Mouse (Mus musculus) embryonic facial prominence, embryonic 14.5 days (tissue): ENCODE measurements around the gene Krtap20-2. TPM values are rescaled to one million over a fixed set of nuclear protein-coding genes. Genes with fewer than 3 reads are reported as not detected.
"Not testable (repeated sequence)": the region's sequence is repeated elsewhere in the genome, so short reads cannot be mapped to it uniquely, and the experiment has no call there.

ENCODE experiments used
- ATAC-seq: fragments of 200-750 bp; cut with Nextera tagmentation; 2 replicates; pipeline ENCODE4 v1.8.0; 2017; ENCODE audit warnings: low read depth, moderate number of reproducible peaks, moderate TSS enrichment
- DNase-seq: peaks from one replicate; pipeline ENCODE4 v3.0.0-alpha.2; 2015; ENCODE audit warnings: low spot score
- H3K27ac ChIP-seq: fragments of 300-500 bp; sonication (generic); replicated peaks from 2 replicates; pipeline ENCODE4 v1.5.1; 2014; ENCODE audit warnings: low read depth, mild to moderate bottlenecking, low read length, moderate library complexity
- H3K27me3 ChIP-seq: fragments of 300-500 bp; sonication (generic); replicated peaks from 2 replicates; pipeline ENCODE4 v1.6.1; 2014; ENCODE audit warnings: low read length; ENCODE audit not compliant: control insufficient read depth, insufficient read depth
- H3K36me3 ChIP-seq: fragments of 300-500 bp; sonication (generic); 2 replicates; pipeline ENCODE4 v1.6.1; 2014; ENCODE audit warnings: low read length, mixed read lengths; ENCODE audit not compliant: control insufficient read depth, insufficient read depth
- H3K4me1 ChIP-seq: fragments of 300-500 bp; sonication (generic); 2 replicates; pipeline ENCODE4 v1.6.1; 2014; ENCODE audit warnings: antibody characterized with exemption, low read length; ENCODE audit not compliant: control insufficient read depth, insufficient read depth
- H3K4me2 ChIP-seq: fragments of 300-500 bp; sonication (generic); 2 replicates; pipeline ENCODE4 v1.6.1; 2014; ENCODE audit warnings: low read depth, mild to moderate bottlenecking, low read length, moderate library complexity, mixed read lengths
- H3K4me3 ChIP-seq: fragments of 300-500 bp; sonication (generic); 2 replicates; pipeline ENCODE4 v1.5.1; 2014; ENCODE audit warnings: low read depth, mild to moderate bottlenecking, low read length
- H3K9ac ChIP-seq: fragments of 300-500 bp; sonication (generic); 2 replicates; pipeline ENCODE4 v1.6.1; 2014; ENCODE audit warnings: low read depth, mild to moderate bottlenecking, low read length, moderate library complexity, mixed read lengths
- H3K9me3 ChIP-seq: fragments of 300-500 bp; sonication (generic); 2 replicates; pipeline ENCODE4 v1.6.1; 2016; ENCODE audit warnings: low read length; ENCODE audit not compliant: control insufficient read depth
- WGBS: fragments of 180-500 bp; shearing (Covaris S2); extraction: QIAGEN DNeasy Blood & Tissue Kit; methylation state at CpG from one replicate; pipeline ENCODE4 v1.1.7; 2014; 5-methylcytosine and 5-hydroxymethylcytosine counted together
- polyA plus RNA-seq: library from polyadenylated mRNA; unstranded; fragments of >200 nt; fragmentation: Nextera tagmentation; extraction: Ambion mirVana; gene quantifications from 2 replicates; pipeline ENCODE4 v1.2.1, GENCODE M21; 2014

Gene Krtap20-2
- polyA plus RNA-seq, result not detected in 2 replicates

DNA sequence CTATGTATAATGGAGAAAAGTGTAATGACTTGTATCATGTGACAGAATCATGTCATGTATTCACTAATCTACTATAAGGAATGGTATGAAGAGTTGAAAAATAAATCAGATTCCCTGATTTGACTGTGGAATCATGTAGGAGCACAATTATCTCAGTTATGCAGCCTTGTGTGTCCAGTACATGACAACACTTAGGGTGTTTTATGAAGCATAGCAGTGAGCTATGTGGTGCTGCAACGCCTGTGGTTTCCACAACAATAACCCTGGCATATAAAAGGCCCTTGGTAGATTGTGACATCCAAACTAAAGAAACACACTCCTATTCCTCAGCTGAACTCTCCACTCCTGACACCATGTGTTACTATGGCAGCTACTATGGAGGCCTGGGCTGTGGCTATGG is at the start of gene Krtap20-2:
Gene Krtap20-2, plus strand, starts transcription at position 301 of the 400 bp plus-strand sequence.
- H3K4me3 ChIP-seq, result no peak within 1 kb of the TSS
- H3K9me3 ChIP-seq, result no peaks in the 10 kb centered on the region
- ATAC-seq (no peak), DNase-seq (no peak)
- H3K4me2 ChIP-seq, result no peak within 1 kb of the TSS
- no peaks in the 10 kb centered on the region for H3K4me1 ChIP-seq
- H3K27me3 ChIP-seq, result no peaks in the 10 kb centered on the region
- no peaks in the 10 kb centered on the region for H3K36me3 ChIP-seq
- no peak within 1 kb of the TSS for H3K27ac ChIP-seq
- 70% methylated on average over 1 of the region's 1 CpGs for WGBS
- no peak within 1 kb of the TSS for H3K9ac ChIP-seq

DNA sequence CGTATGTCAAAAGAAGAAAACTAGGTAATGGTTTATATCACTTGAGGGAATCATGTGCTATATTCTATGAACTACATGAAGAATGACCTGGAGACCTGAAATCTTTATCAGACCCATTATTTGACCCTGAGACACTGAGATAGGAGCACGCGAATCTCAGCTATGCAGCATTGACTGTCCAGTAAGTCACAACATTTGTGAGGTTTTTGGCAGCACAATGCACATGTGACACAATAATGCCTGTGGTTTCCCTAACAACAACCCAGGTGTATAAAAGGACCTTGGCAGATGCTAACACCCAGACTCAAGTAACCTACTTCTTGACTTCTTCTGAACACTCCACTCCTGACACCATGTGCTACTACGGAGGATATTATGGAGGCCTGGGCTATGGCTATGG is 48.0 kb upstream of the Krtap20-2 start, which contains the start of gene Gm9789:
Gene Gm9789, plus strand, starts transcription at position 301 of the 400 bp plus-strand sequence.
- Histone ChIP-seq H3K4me1 (no peaks in the 10 kb centered on the region), H3K27ac (no peak within 1 kb of the TSS), H3K9me3 (no peaks in the 10 kb centered on the region), H3K4me2 (no peak within 1 kb of the TSS), H3K27me3 (no peaks in the 10 kb centered on the region), H3K36me3 (no peaks in the 10 kb centered on the region), H3K4me3 (no peak within 1 kb of the TSS), H3K9ac (no peak within 1 kb of the TSS)
- 89% methylated on average over 4 of the region's 4 CpGs for WGBS
- no peak for ATAC-seq
- no peak for DNase-seq

DNA sequence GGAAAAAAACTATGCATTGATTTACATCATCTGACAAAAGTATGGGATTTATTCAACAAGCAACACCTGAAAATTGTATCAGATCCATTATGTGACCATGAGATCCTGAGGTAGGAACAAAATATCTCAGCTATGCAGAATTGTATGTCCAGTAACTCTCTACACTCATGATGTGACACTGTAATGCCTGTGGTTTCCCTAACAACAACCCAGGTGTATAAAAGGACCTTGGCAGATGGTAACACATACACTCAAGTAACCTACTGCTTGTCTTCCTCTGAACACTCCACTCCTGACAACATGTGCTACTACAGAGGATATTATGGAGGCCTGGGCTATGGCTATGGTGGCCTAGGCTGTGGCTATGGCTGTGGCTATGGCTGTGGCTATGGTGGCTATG is 36.5 kb upstream of the Krtap20-2 start, which contains the start of gene Gm7735:
Gene Gm7735, plus strand, starts transcription at position 301 of the 400 bp plus-strand sequence.
- H3K9ac ChIP-seq, H3K4me3 ChIP-seq, H3K4me1 ChIP-seq, H3K4me2 ChIP-seq, ATAC-seq, DNase-seq, H3K9me3 ChIP-seq, H3K36me3 ChIP-seq, H3K27ac ChIP-seq, H3K27me3 ChIP-seq: not testable (repeated sequence)

DNA sequence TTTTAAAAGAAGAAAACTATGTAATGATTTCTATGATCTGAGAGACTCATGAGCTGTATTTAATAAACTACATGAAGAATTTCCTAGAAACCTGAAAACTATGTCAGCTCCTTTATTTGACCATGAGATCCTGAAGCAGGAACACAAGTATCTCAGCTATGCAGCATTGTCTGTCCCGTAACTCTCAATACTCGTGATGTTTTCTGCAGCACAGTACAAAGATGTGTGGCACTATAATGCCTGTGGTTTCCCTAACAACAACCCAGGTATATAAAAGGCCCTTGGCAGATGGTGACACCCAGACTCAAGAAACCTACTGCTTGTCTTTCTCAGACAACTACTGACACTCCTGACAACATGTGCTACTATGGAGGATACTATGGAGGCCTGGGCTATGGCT is 31.2 kb upstream of the Krtap20-2 start, which contains the start of gene 1110057P08Rik:
Gene 1110057P08Rik, plus strand, starts transcription at position 301 of the 400 bp plus-strand sequence.
- Histone ChIP-seq H3K36me3 (no peaks in the 10 kb centered on the region), H3K4me1 (no peaks in the 10 kb centered on the region), H3K9ac (no peak within 1 kb of the TSS), H3K27ac (no peak within 1 kb of the TSS), H3K4me2 (no peak within 1 kb of the TSS), H3K27me3 (no peaks in the 10 kb centered on the region), H3K4me3 (no peak within 1 kb of the TSS), H3K9me3 (no peaks in the 10 kb centered on the region)
- 80% methylated on average over 2 of the region's 2 CpGs for WGBS
- DNase-seq (no peak), ATAC-seq (no peak)

DNA sequence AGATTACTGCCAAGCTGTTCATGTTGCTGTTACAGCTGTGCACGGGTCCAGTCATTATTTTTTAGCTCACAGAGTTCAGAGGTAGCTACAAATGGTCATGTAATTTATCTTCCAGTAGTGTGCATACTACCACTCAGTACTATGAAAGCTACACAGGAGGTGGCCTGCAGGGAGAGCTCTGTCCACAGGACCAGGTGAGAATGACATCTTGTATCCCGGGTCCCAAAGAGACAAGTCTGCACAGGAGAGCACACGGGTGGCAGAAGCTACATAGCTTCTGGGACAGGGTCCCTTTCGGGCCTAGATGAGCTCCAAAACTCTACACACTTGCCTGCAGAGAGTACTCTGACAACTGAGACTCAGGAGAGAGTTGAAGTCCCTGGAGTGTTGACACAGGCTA is 17.0 kb upstream of the Krtap20-2 start:
- Histone ChIP-seq H3K4me2 (no peak overlapping the region), H3K36me3 (no peaks in the 10 kb centered on the region), H3K4me1 (no peaks in the 10 kb centered on the region), H3K9me3 (no peaks in the 10 kb centered on the region), H3K27ac (no peak overlapping the region), H3K4me3 (no peak overlapping the region), H3K27me3 (no peaks in the 10 kb centered on the region), H3K9ac (no peak overlapping the region)
- DNase-seq, result no peak
- 79% methylated on average over 4 of the region's 4 CpGs for WGBS
- ATAC-seq, result no peak

Other genes starting within 250 kb of the Krtap20-2 start
- not detected in 2 replicates for gene Krtap16-3, start 243.0 kb upstream of the Krtap20-2 start, polyA plus RNA-seq
- gene Krtap22-2, start 195.1 kb upstream of the Krtap20-2 start, polyA plus RNA-seq, result not detected in 2 replicates
- 0.33 TPM in 1 of 2 replicates, not detected in the other for gene Gm10229, start 190.6 kb upstream of the Krtap20-2 start, polyA plus RNA-seq
- not detected in 2 replicates for gene Krtap6-1, start 174.2 kb upstream of the Krtap20-2 start, polyA plus RNA-seq
- gene Gm10228, start 164.4 kb upstream of the Krtap20-2 start, polyA plus RNA-seq, result not detected in 2 replicates
- gene Krtap6-5, start 158.0 kb upstream of the Krtap20-2 start, polyA plus RNA-seq, result not detected in 2 replicates
- gene 1110025L11Rik, start 141.9 kb upstream of the Krtap20-2 start, polyA plus RNA-seq, result not detected in 2 replicates
- gene Krtap6-3, start 121.8 kb upstream of the Krtap20-2 start, polyA plus RNA-seq, result not detected in 2 replicates
- gene Gm6358, start 65.0 kb upstream of the Krtap20-2 start, polyA plus RNA-seq, result not detected in 2 replicates
- gene Gm10061, start 54.8 kb upstream of the Krtap20-2 start, polyA plus RNA-seq, result not detected in 2 replicates
- gene Gm9789, start 47.9 kb upstream of the Krtap20-2 start, polyA plus RNA-seq, result not detected in 2 replicates
- not detected in 2 replicates for gene Gm7735, start 36.4 kb upstream of the Krtap20-2 start, polyA plus RNA-seq
- not detected in 2 replicates for gene 1110057P08Rik, start 31.1 kb upstream of the Krtap20-2 start, polyA plus RNA-seq
- gene Krtap21-1, start 198.0 kb downstream of the Krtap20-2 start, polyA plus RNA-seq, result not detected in 2 replicates
- gene Krtap6-2, start 214.2 kb downstream of the Krtap20-2 start, polyA plus RNA-seq, result not detected in 2 replicates